9 mouse cellular contexts compared by ENCODE assay signal in genomic region chr3:153085096-153085788, GRCm38 (mm10).
DNase-seq lines count a peak whose midpoint lies in the region; ATAC-seq and TF ChIP-seq lines count a peak whose summit lies in the region.
"Had no signal": no experiment of that assay in that cellular context is flagged by ENCODE, and none has a peak within 500 bp of the region (broad histone marks: within the 10 kb centered on the region; RNA-seq: fewer than 3 reads in every experiment).

No protein-coding gene starts in this region.

- H3K4me2 ChIP-seq in intestine, embryonic 16.5 days (ENCODE audit: low read depth, low read length) = no peak overlapping the region
- H3K4me2 ChIP-seq in neural tube, embryonic 13.5 days = peak overlapping the region; percentile 47

- intact Hi-C loops in left cerebral cortex, postnatal 4 days (cut with DNase I) = no loop called here

- H3K27ac ChIP-seq in cerebellum, adult 2 months (ENCODE audit: insufficient read depth, low read length) = no peak overlapping the region
- no peak overlapping the region; the same call in 1 of the 2 replicates for H3K27ac ChIP-seq in intestine, embryonic 16.5 days (ENCODE audit: low read length)
- H3K27ac ChIP-seq in neural tube, embryonic 13.5 days (replicated peaks) = peak overlapping the region; percentile 74
- H3K27ac ChIP-seq: heart, adult 2 months had no signal

- no peak for TF ChIP-seq CTCF in cerebellum, adult 2 months (IDR thresholded peaks at IDR 0.05; ENCODE audit: borderline replicate concordance, insufficient read depth, low read depth, low read length)

- H3K27me3 ChIP-seq in cerebellum, adult 2 months (ENCODE audit: control insufficient read depth, insufficient read depth, low read length) = no peaks in the 10 kb centered on the region
- H3K27me3 ChIP-seq in intestine, embryonic 16.5 days (replicated peaks; ENCODE audit: control insufficient read depth, insufficient read depth, low read length) = no peaks in the 10 kb centered on the region
- H3K27me3 ChIP-seq in neural tube, embryonic 13.5 days = peaks cover 17% of the 10 kb centered on the region

- H3K4me1 ChIP-seq in cerebellum, adult 2 months (ENCODE audit: control insufficient read depth, insufficient read depth, low read length) = peaks cover 11% of the 10 kb centered on the region; the same call in 1 of the 2 replicates
- peaks cover 10% of the 10 kb centered on the region for H3K4me1 ChIP-seq in intestine, embryonic 16.5 days (ENCODE audit: control insufficient read depth, insufficient read depth, low read length)
- H3K4me1 ChIP-seq in neural tube, embryonic 13.5 days (replicated peaks) = peaks cover 34% of the 10 kb centered on the region

- H3K9me3 ChIP-seq in intestine, embryonic 16.5 days (ENCODE audit: control insufficient read depth, low read length) = no peaks in the 10 kb centered on the region
- no peaks in the 10 kb centered on the region for H3K9me3 ChIP-seq in neural tube, embryonic 13.5 days

- peak; percentile 21 to 28 for DNase-seq in left cerebral cortex, adult 18-20 months (ENCODE audit: low spot score in 2 of 2)
- DNase-seq in left cerebral cortex, adult 11 months (ENCODE audit: low spot score) = no peak
- peak; percentile 51 to 59 for DNase-seq in cerebellum, adult 2 months
- peak; percentile 83 for DNase-seq in left cerebral cortex, postnatal 4 days

- peak; percentile 51 for ATAC-seq in frontal cortex, adult (ENCODE audit: low TSS enrichment)
- peak; percentile 69 for ATAC-seq in intestine, embryonic 16.5 days
- peak; percentile 88 for ATAC-seq in neural tube, embryonic 13.5 days (ENCODE audit: low read depth)
- no peak for ATAC-seq in activated CD4-positive, CD25-positive, alpha-beta regulatory T cell, adult 4 months

- H3K9ac ChIP-seq in intestine, embryonic 16.5 days (ENCODE audit: low read depth, low read length) = peak overlapping the region; percentile 40
- peak overlapping the region; percentile 49 for H3K9ac ChIP-seq in neural tube, embryonic 13.5 days

- no peaks in the 10 kb centered on the region for H3K36me3 ChIP-seq in intestine, embryonic 16.5 days (ENCODE audit: control insufficient read depth, insufficient read depth, low read length)
- H3K36me3 ChIP-seq in neural tube, embryonic 13.5 days = no peaks in the 10 kb centered on the region

- 25% methylated on average over 17 of the region's 17 CpGs for WGBS in cerebellum, adult 2 months
- WGBS in intestine, embryonic 16.5 days = 30% methylated on average over 17 of the region's 17 CpGs
- 14% methylated on average over 17 of the region's 17 CpGs for WGBS in neural tube, embryonic 13.5 days

- TF ChIP-seq POLR2A in cerebellum, adult 2 months (IDR thresholded peaks at IDR 0.05; ENCODE audit: borderline replicate concordance, insufficient read depth, low read length) = no peak

- peak overlapping the region; percentile 38 for H3K4me3 ChIP-seq in cerebellum, adult 2 months (replicated peaks; ENCODE audit: insufficient read depth, low read depth, low read length)
- no peak overlapping the region for H3K4me3 ChIP-seq in intestine, embryonic 16.5 days (ENCODE audit: low read length)
- H3K4me3 ChIP-seq in neural tube, embryonic 13.5 days = no peak overlapping the region
- H3K4me3 ChIP-seq: heart, adult 2 months had no signal
